Mouse (Mus musculus) stomach, postnatal 0 days (tissue): Measurements from ENCODE around the gene Hmgb2. TPM values are rescaled to one million over a fixed set of nuclear protein-coding genes. Genes with fewer than 3 reads are reported as not detected.

Experiments used
- ATAC-seq: fragments of 200-750 bp; cut with Nextera tagmentation; 2 replicates; pipeline ENCODE4 v1.8.0; 2017; ENCODE audit not compliant: low FRiP score, low TSS enrichment
- DNase-seq: peaks from one replicate; pipeline ENCODE4 v3.0.0-alpha.2; 2016; ENCODE audit warnings: low spot score
- H3K27ac ChIP-seq: fragments of 300-500 bp; sonication (generic); replicated peaks from 2 replicates; pipeline ENCODE4 v1.5.1; 2014; ENCODE audit warnings: mild to moderate bottlenecking, control low read depth
- H3K27me3 ChIP-seq: fragments of 300-500 bp; sonication (generic); 2 replicates; pipeline ENCODE4 v1.6.1; 2014; ENCODE audit warnings: low read length; ENCODE audit not compliant: control insufficient read depth, insufficient read depth
- H3K36me3 ChIP-seq: fragments of 300-500 bp; sonication (generic); 2 replicates; pipeline ENCODE4 v1.6.1; 2014; ENCODE audit warnings: low read length, mixed read lengths; ENCODE audit not compliant: control insufficient read depth, insufficient read depth
- H3K4me1 ChIP-seq: fragments of 300-500 bp; sonication (generic); replicated peaks from 2 replicates; pipeline ENCODE4 v1.6.1; 2014; ENCODE audit warnings: antibody characterized with exemption; ENCODE audit not compliant: control insufficient read depth, insufficient read depth
- H3K4me2 ChIP-seq: fragments of 300-500 bp; sonication (generic); replicated peaks from 2 replicates; pipeline ENCODE4 v1.6.1; 2014; ENCODE audit warnings: low read depth, mild to moderate bottlenecking, control low read depth, moderate library complexity
- H3K4me3 ChIP-seq: fragments of 300-500 bp; sonication (generic); 2 replicates; pipeline ENCODE4 v1.5.1; 2014; ENCODE audit warnings: low read depth, low read length, control low read depth
- H3K9ac ChIP-seq: fragments of 300-500 bp; sonication (generic); 2 replicates; pipeline ENCODE4 v1.6.1; 2014; ENCODE audit warnings: mild to moderate bottlenecking, low read length, control low read depth, mixed read lengths
- H3K9me3 ChIP-seq: fragments of 300-500 bp; sonication (generic); 2 replicates; pipeline ENCODE4 v1.6.1; 2016; ENCODE audit warnings: low read length; ENCODE audit not compliant: control insufficient read depth
- CTCF ChIP-seq: IDR thresholded peaks from 2 replicates; pipeline ENCODE4 v1.5.1; 2016; ENCODE audit warnings: antibody characterized with exemption, low read depth, mild to moderate bottlenecking, moderate library complexity
- EP300 ChIP-seq: optimal IDR thresholded peaks from 2 replicates; pipeline ENCODE3; 2016; ENCODE audit warnings: antibody characterized with exemption
- WGBS: fragments of 180-500 bp; shearing (Covaris S2); extraction: QIAGEN DNeasy Blood & Tissue Kit; methylation state at CpG from one replicate; pipeline ENCODE4 v1.1.7; 2014; 5-methylcytosine and 5-hydroxymethylcytosine counted together
- polyA plus RNA-seq: library from polyadenylated mRNA; unstranded; fragments of >200 nt; fragmentation: Nextera tagmentation; extraction: Ambion mirVana; gene quantifications from 2 replicates; pipeline ENCODE4 v1.2.1, GENCODE M21; 2015

The Hmgb2 gene
- polyA plus RNA-seq: 158 and 220 TPM in 2 replicates

DNA sequence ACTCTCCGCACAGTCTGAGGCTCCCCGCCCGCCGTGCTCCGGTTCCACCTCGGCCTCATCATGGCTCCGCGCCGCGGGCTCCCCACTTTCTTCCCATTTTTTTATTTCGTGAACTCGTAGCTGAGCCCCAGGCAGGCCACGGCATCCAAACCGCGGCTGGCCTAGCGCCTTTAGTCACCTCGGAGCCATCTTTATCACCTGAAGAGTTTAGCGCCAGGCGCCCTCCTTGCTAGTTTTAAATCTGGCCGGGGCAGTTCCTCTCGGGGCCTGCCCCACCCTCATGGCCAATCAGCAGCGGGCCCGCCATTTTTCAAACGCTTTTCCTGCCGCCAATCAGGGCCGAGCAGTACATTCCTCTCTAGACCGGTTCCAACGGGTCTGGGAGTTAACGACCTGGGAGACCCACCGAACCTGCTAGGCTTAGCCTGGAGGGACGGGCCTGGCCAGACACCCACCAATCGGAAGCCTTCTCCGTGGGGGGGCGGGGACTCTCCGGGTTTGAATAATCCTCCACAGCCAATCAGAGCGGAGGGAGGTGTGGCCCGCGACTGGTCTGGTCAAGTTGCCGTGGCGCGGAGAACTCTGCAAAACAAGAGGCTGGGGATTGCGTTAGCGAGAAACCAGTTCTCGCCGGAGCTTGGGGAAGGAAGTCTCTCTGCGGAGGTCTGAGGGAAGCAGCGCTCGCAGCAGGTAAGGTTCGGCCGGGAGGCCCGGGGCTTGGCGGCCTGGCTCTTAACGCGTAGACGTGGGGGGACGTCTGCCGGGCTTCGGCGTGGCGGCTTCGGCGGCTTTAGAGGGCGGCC, at the start of gene Hmgb2:
TSS of gene Hmgb2 (plus strand) at position 592 of the 803 bp plus-strand sequence.
- H3K27me3 ChIP-seq: no peaks in the 10 kb centered on the region
- H3K4me3 ChIP-seq: peak within 1 kb of the TSS; percentile 98
- WGBS: 1% methylated on average over 61 of the region's 63 CpGs
- peak within 1 kb of the TSS; percentile 99 for H3K4me2 ChIP-seq
- DNase-seq: peak; percentile 100
- no peaks in the 10 kb centered on the region for H3K4me1 ChIP-seq
- TF ChIP-seq CTCF: no peak
- peak; percentile 91 for TF ChIP-seq EP300
- H3K9ac ChIP-seq: peak within 1 kb of the TSS; percentile 100
- H3K27ac ChIP-seq: peak within 1 kb of the TSS; percentile 100
- H3K36me3 ChIP-seq: peaks cover 3% of the 10 kb centered on the region; the same call in 1 of the 2 replicates
- ATAC-seq: peak; percentile 100
- no peaks in the 10 kb centered on the region for H3K9me3 ChIP-seq

GRCm38 (mm10) chr8:57462839-57463238, 48.9 kb upstream of the Hmgb2 start:
- 50% methylated on average over 1 of the region's 1 CpGs for WGBS
- Histone ChIP-seq H3K4me3 (no peak overlapping the region), H3K9me3 (no peaks in the 10 kb centered on the region), H3K9ac (no peak overlapping the region), H3K27me3 (no peaks in the 10 kb centered on the region), H3K4me1 (no peaks in the 10 kb centered on the region), H3K4me2 (no peak overlapping the region), H3K36me3 (no peaks in the 10 kb centered on the region), H3K27ac (no peak overlapping the region)
- DNase-seq (no peak), ATAC-seq (no peak)
- TF ChIP-seq EP300: no peak
- no peak for TF ChIP-seq CTCF

- TF ChIP-seq CTCF (no peak), EP300 (no peak)
- ATAC-seq: no peak
Measured at GRCm38 (mm10) chr8:57463757-57464156, 48.0 kb upstream of the Hmgb2 start.

DNA sequence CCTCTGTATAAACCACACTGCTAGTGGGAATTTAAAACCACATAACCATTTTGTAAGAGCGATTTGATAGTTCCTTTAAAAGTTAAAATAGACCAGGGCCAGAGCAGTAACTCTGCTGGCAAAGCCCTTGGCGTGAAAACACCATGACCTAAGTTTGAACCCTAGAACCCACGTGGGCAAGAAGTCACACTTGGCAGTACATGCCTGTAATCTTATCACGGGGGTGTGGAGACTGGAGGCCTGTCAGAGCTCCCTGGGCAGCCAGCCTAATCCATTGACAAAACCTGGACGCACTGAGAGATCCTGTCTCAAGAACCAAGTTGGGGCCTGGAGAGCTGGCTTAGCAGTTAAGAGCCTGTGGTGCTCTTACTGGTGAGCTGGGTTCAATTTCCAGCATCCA, 43.1 kb upstream of the Hmgb2 start:
- Histone ChIP-seq H3K4me1 (no peaks in the 10 kb centered on the region), H3K27ac (no peak overlapping the region), H3K9ac (no peak overlapping the region), H3K4me3 (no peak overlapping the region), H3K4me2 (no peak overlapping the region), H3K27me3 (no peaks in the 10 kb centered on the region), H3K36me3 (no peaks in the 10 kb centered on the region), H3K9me3 (no peaks in the 10 kb centered on the region)
- TF ChIP-seq EP300 (no peak), CTCF (no peak)
- peak; percentile 84 for DNase-seq
- 17% methylated on average over 5 of the region's 5 CpGs for WGBS
- ATAC-seq: peak; percentile 97

More at GRCm38 (mm10) chr8:57463757-57464156, 48.0 kb upstream of the Hmgb2 start:
- Histone ChIP-seq H3K4me3 (no peak overlapping the region), H3K36me3 (no peaks in the 10 kb centered on the region), H3K4me2 (no peak overlapping the region), H3K27me3 (no peaks in the 10 kb centered on the region), H3K4me1 (no peaks in the 10 kb centered on the region), H3K9me3 (no peaks in the 10 kb centered on the region), H3K27ac (no peak overlapping the region), H3K9ac (no peak overlapping the region)
- no peak for DNase-seq
- WGBS: 74% methylated on average over 3 of the region's 3 CpGs

- Histone ChIP-seq H3K4me3 (no peak overlapping the region), H3K4me2 (no peak overlapping the region), H3K27ac (no peak overlapping the region), H3K36me3 (no peaks in the 10 kb centered on the region), H3K9me3 (no peaks in the 10 kb centered on the region), H3K9ac (no peak overlapping the region), H3K27me3 (no peaks in the 10 kb centered on the region), H3K4me1 (no peaks in the 10 kb centered on the region)
- WGBS: 93% methylated on average over 5 of the region's 5 CpGs
- no peak for TF ChIP-seq CTCF
- no peak for TF ChIP-seq EP300
- no peak for ATAC-seq
- no peak for DNase-seq
Measured at GRCm38 (mm10) chr8:57470863-57471262, 40.8 kb upstream of the Hmgb2 start.

GRCm38 (mm10) chr8:57473751-57474150, 38.0 kb upstream of the Hmgb2 start:
- H3K27ac ChIP-seq: no peak overlapping the region
- no peak for DNase-seq
- no peaks in the 10 kb centered on the region for H3K9me3 ChIP-seq
- no peak overlapping the region for H3K9ac ChIP-seq
- WGBS: 68% methylated on average over 6 of the region's 6 CpGs
- H3K36me3 ChIP-seq: no peaks in the 10 kb centered on the region
- no peak overlapping the region for H3K4me2 ChIP-seq
- no peak overlapping the region for H3K4me3 ChIP-seq
- H3K27me3 ChIP-seq: no peaks in the 10 kb centered on the region
- no peak for ATAC-seq
- H3K4me1 ChIP-seq: no peaks in the 10 kb centered on the region
- TF ChIP-seq CTCF: no peak
- no peak for TF ChIP-seq EP300
